Mouse (Mus musculus) left cerebral cortex, adult 9 months (tissue): Measurements from ENCODE around the gene Zfp715.
"Not testable (repeated sequence)": the region's sequence is repeated elsewhere in the genome, so short reads cannot be mapped to it uniquely, and the experiment has no call there.

Source experiments
- DNase-seq, 2 experiments: peaks; one replicate each; pipeline ENCODE4 v3.0.0; 2022; ENCODE audit warnings: low spot score in 2 of 2

Gene Zfp715

GRCm38 (mm10) chr7:43291524-43291923 is 21.6 kb downstream of the Zfp715 start:
- no peak for DNase-seq

- DNase-seq, result peak; percentile 37 to 91
These were observed 30.1 kb downstream of the Zfp715 start for GRCm38 (mm10) chr7:43282859-43283595.

GRCm38 (mm10) chr7:43282459-43282858 is 30.6 kb downstream of the Zfp715 start:
- no peak for DNase-seq

GRCm38 (mm10) chr7:43277401-43277800 is 35.7 kb downstream of the Zfp715 start:
- DNase-seq, result no peak

GRCm38 (mm10) chr7:43276178-43276577 is 36.9 kb downstream of the Zfp715 start:
- not testable (repeated sequence) for DNase-seq

- DNase-seq, result no peak
These were observed 39.6 kb downstream of the Zfp715 start for GRCm38 (mm10) chr7:43273476-43273875.

GRCm38 (mm10) chr7:43267359-43267758 is 45.7 kb downstream of the Zfp715 start:
- not testable (repeated sequence) for DNase-seq

GRCm38 (mm10) chr7:43253540-43253939 is 59.6 kb downstream of the Zfp715 start:
- no peak for DNase-seq

GRCm38 (mm10) chr7:43250718-43251117 is 62.4 kb downstream of the Zfp715 start:
- not testable (repeated sequence) for DNase-seq
